Mouse (Mus musculus): ENCODE results near the gene Elof1.

GRCm38 (mm10) chr9:22085022-22085834 is 31.7 kb downstream of the Elof1 start, which contains the start of gene Ecsit:
- TF ChIP-seq POLR2A (IDR thresholded peaks at IDR 0.05; ENCODE audit: insufficient read depth, low read length): peak; percentile 71
- no peak for TF ChIP-seq CTCF (IDR thresholded peaks at IDR 0.05; ENCODE audit: low read depth, low read length)

All from ES-Bruce4 (cell line).